In genomic region chr5:91610499-91610898, GRCm38 (mm10) we compare ENCODE assay signal across 15 mouse cellular contexts.
"Had no signal": no experiment of that assay in that cellular context is flagged by ENCODE, and none has a peak within 500 bp of the region (broad histone marks: within the 10 kb centered on the region; RNA-seq: fewer than 3 reads in every experiment).

No protein-coding gene starts in this region.

- H3K4me1 ChIP-seq: limb, embryonic 12.5 days; liver, embryonic 13.5 days; midbrain, embryonic 15.5 days; neural tube, embryonic 13.5 days had no signal

- H3K4me3 ChIP-seq: limb, embryonic 12.5 days; liver, embryonic 13.5 days; megakaryocyte, embryonic 14.5 days; midbrain, embryonic 15.5 days; neural tube, embryonic 13.5 days had no signal

- DNase-seq: kidney, adult 8-10 months; kidney, postnatal 36 days; layer of hippocampus, adult 9-11 months; layer of hippocampus, postnatal 36 days; liver; liver, embryonic 13.5 days; liver, postnatal 0 days; right cerebral cortex, adult 18-20 months; right cerebral cortex, postnatal 25 days; thymus, postnatal 36 days had no signal

- H3K27ac ChIP-seq: kidney, postnatal 0 days; limb, embryonic 12.5 days; liver, embryonic 13.5 days; midbrain, embryonic 15.5 days; neural tube, embryonic 13.5 days had no signal

- ATAC-seq: midbrain, embryonic 15.5 days had no signal
